Mouse (Mus musculus) midbrain, embryonic 16.5 days (tissue): ENCODE measurements around the gene Dus4l. TPM values are rescaled to one million over a fixed set of nuclear protein-coding genes. Genes with fewer than 3 reads are reported as not detected.

ENCODE experiments used
- ATAC-seq: fragments of 200-750 bp; cut with Nextera tagmentation; 2 replicates; pipeline ENCODE4 v1.8.0; 2017; ENCODE audit warnings: moderate TSS enrichment
- H3K27ac ChIP-seq: fragments of 300-500 bp; sonication (generic); 2 replicates; pipeline ENCODE4 v1.5.1; 2014; ENCODE audit warnings: mild to moderate bottlenecking, low read length, mixed read lengths
- H3K27me3 ChIP-seq: fragments of 300-500 bp; sonication (generic); 2 replicates; pipeline ENCODE4 v1.6.1; 2014; ENCODE audit warnings: low read depth, low read length, mixed read lengths; ENCODE audit not compliant: control insufficient read depth, insufficient read depth
- H3K36me3 ChIP-seq: fragments of 300-500 bp; sonication (generic); 2 replicates; pipeline ENCODE4 v1.6.1; 2014; ENCODE audit warnings: mild to moderate bottlenecking, low read length, moderate library complexity, mixed read lengths; ENCODE audit not compliant: control insufficient read depth, insufficient read depth
- H3K4me1 ChIP-seq: fragments of 300-500 bp; sonication (generic); 2 replicates; pipeline ENCODE4 v1.6.1; 2014; ENCODE audit warnings: mild to moderate bottlenecking, low read length, mixed read lengths; ENCODE audit not compliant: control insufficient read depth, insufficient read depth
- H3K4me2 ChIP-seq: fragments of 300-500 bp; sonication (generic); 2 replicates; pipeline ENCODE4 v1.6.1; 2014; ENCODE audit warnings: mild to moderate bottlenecking, low read length, mixed read lengths
- H3K4me3 ChIP-seq: fragments of 300-500 bp; sonication (generic); 2 replicates; pipeline ENCODE4 v1.5.1; 2014; ENCODE audit warnings: low read depth, mild to moderate bottlenecking, low read length, moderate library complexity, mixed read lengths
- H3K9ac ChIP-seq: fragments of 300-500 bp; sonication (generic); 2 replicates; pipeline ENCODE4 v1.6.1; 2014; ENCODE audit warnings: low read depth, low read length, mixed read lengths
- H3K9me3 ChIP-seq: fragments of 300-500 bp; sonication (generic); replicated peaks from 2 replicates; pipeline ENCODE4 v1.6.1; 2014; ENCODE audit warnings: mild to moderate bottlenecking, low read length, mixed read lengths; ENCODE audit not compliant: control insufficient read depth, poor library complexity, severe bottlenecking
- WGBS: fragments of 180-500 bp; shearing (Covaris S2); extraction: QIAGEN DNeasy Blood & Tissue Kit; methylation state at CpG from one replicate; pipeline ENCODE4 v1.1.7; 2014; 5-methylcytosine and 5-hydroxymethylcytosine counted together
- polyA plus RNA-seq: library from polyadenylated mRNA; unstranded; fragments of >200 nt; fragmentation: Nextera tagmentation; extraction: Ambion mirVana; gene quantifications from 2 replicates; pipeline ENCODE4 v1.2.1, GENCODE M21; 2015

The Dus4l gene
- polyA plus RNA-seq, 1 experiment from 2014 or later: 6.3 TPM

- Histone ChIP-seq H3K4me3 (no peak overlapping the region), H3K27ac (no peak overlapping the region), H3K36me3 (no peaks in the 10 kb centered on the region), H3K4me1 (no peaks in the 10 kb centered on the region), H3K27me3 (no peaks in the 10 kb centered on the region), H3K4me2 (no peak overlapping the region), H3K9me3 (no peaks in the 10 kb centered on the region), H3K9ac (no peak overlapping the region)
- ATAC-seq: no peak
- WGBS: 7% methylated on average over 3 of the region's 3 CpGs
Observed at GRCm38 (mm10) chr12:31608138-31608537, 46.5 kb downstream of the Dus4l start.

- 72% methylated on average over 3 of the region's 3 CpGs for WGBS
- Histone ChIP-seq H3K27me3 (no peaks in the 10 kb centered on the region), H3K4me3 (no peak overlapping the region), H3K4me2 (no peak overlapping the region), H3K9ac (no peak overlapping the region), H3K36me3 (no peaks in the 10 kb centered on the region), H3K27ac (no peak overlapping the region), H3K4me1 (no peaks in the 10 kb centered on the region), H3K9me3 (no peaks in the 10 kb centered on the region)
- no peak for ATAC-seq
Observed at GRCm38 (mm10) chr12:31604894-31605293, 49.7 kb downstream of the Dus4l start.

- Histone ChIP-seq H3K36me3 (no peaks in the 10 kb centered on the region), H3K27me3 (no peaks in the 10 kb centered on the region), H3K4me2 (no peak overlapping the region), H3K4me1 (no peaks in the 10 kb centered on the region), H3K27ac (no peak overlapping the region), H3K4me3 (no peak overlapping the region), H3K9me3 (no peaks in the 10 kb centered on the region), H3K9ac (no peak overlapping the region)
- no peak for ATAC-seq
- WGBS: 81% methylated on average over 6 of the region's 6 CpGs
Observed at GRCm38 (mm10) chr12:31603586-31603985, 51.0 kb downstream of the Dus4l start.

GRCm38 (mm10) chr12:31594296-31594695, 60.3 kb downstream of the Dus4l start:
- WGBS: 70% methylated on average over 3 of the region's 3 CpGs

GRCm38 (mm10) chr12:31592011-31592410, 62.6 kb downstream of the Dus4l start:
- 28% methylated on average over 3 of the region's 3 CpGs for WGBS
- no peak for ATAC-seq
- Histone ChIP-seq H3K36me3 (no peaks in the 10 kb centered on the region), H3K9ac (no peak overlapping the region), H3K4me1 (no peaks in the 10 kb centered on the region), H3K27me3 (no peaks in the 10 kb centered on the region), H3K4me2 (no peak overlapping the region), H3K9me3 (no peaks in the 10 kb centered on the region), H3K27ac (no peak overlapping the region), H3K4me3 (no peak overlapping the region)

More at GRCm38 (mm10) chr12:31594296-31594695, 60.3 kb downstream of the Dus4l start:
- no peak overlapping the region for H3K4me3 ChIP-seq
- no peak overlapping the region for H3K27ac ChIP-seq
- H3K27me3 ChIP-seq: no peaks in the 10 kb centered on the region
- no peak for ATAC-seq
- no peak overlapping the region for H3K4me2 ChIP-seq
- H3K9me3 ChIP-seq: no peaks in the 10 kb centered on the region
- no peaks in the 10 kb centered on the region for H3K4me1 ChIP-seq
- H3K36me3 ChIP-seq: no peaks in the 10 kb centered on the region
- H3K9ac ChIP-seq: no peak overlapping the region

Other genes with a start within 250 kb of the Dus4l start
- 17.4 and 18.2 TPM in 2 replicates for gene Cbll1, start 155.2 kb downstream of the Dus4l start, polyA plus RNA-seq
- 0.12 and 0.15 TPM in 2 replicates for gene Slc26a4, start 94.9 kb downstream of the Dus4l start, polyA plus RNA-seq
- gene Bcap29, start 20.2 kb downstream of the Dus4l start, polyA plus RNA-seq: 26.9 and 27.8 TPM in 2 replicates
- gene Cog5, start within 50 bp of the Dus4l start, polyA plus RNA-seq: 27.3 and 27.9 TPM in 2 replicates
- gene Gpr22, start 59.1 kb upstream of the Dus4l start, polyA plus RNA-seq: 21.2 and 21.3 TPM in 2 replicates